Mouse (Mus musculus) T-helper 1 cell (primary cell): ENCODE data around the gene Gdf3.

Experiments
- in situ Hi-C: fragments of 300-600 bp; cut with MboI, MseI; formaldehyde crosslinking; loops from one replicate; pipeline ENCODE4 v1.15.1; 2025; ENCODE audit warnings: high pct_unique_total_duplicates

Gene Gdf3

GRCm38 (mm10) chr6:122565070-122565784 is 44.7 kb downstream of the Gdf3 start:
- in situ Hi-C loops: loop anchor here (10.0 kb wide), 1 partner anchor 160 kb away; no protein-coding TSS in a partner anchor

GRCm38 (mm10) chr6:122562463-122562862 is 47.4 kb downstream of the Gdf3 start:
- in situ Hi-C loops: loop anchor here (10.0 kb wide), 1 partner anchor 158 kb away; no protein-coding TSS in a partner anchor

DNA sequence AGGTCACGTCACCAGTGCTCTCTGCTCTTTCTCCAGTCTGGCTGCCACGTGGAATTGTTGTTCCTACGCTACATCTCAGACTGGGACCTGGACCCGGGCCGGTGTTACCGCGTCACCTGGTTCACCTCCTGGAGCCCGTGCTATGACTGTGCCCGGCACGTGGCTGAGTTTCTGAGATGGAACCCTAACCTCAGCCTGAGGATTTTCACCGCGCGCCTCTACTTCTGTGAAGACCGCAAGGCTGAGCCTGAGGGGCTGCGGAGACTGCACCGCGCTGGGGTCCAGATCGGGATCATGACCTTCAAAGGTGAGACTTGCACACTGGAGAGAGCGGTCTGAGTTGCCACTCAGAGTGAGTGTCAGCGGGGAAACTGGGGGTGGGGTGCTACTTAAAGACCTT is 48.9 kb downstream of the Gdf3 start:
- in situ Hi-C loops: loop anchor here (10.0 kb wide), 1 partner anchor 156 kb away; no protein-coding TSS in a partner anchor

DNA sequence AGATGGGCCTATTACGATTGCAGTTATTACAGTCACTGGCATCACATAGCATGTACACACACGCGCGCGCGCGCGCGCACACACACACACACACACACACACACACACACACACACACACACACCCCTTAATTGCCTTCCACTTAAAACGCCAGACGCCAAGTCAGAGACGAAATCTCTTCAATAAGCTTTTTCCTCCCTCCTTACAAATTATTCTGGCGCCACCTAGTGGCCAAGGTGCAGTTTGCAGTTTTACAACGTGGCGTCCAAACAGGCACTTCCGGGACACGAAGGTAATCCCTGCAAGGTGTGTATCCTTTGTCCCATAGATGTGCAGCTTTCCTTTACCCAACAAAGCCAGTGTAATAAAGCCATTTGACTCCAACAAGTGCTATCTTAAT is 49.5 kb downstream of the Gdf3 start:
- in situ Hi-C loops: loop anchor here (10.0 kb wide), 1 partner anchor 156 kb away; no protein-coding TSS in a partner anchor

GRCm38 (mm10) chr6:122556959-122557561 is 52.8 kb downstream of the Gdf3 start:
- in situ Hi-C loops: no loop called here
